Mouse (Mus musculus): ENCODE measurements around the gene Ciao2a. TPM values are rescaled to one million over a fixed set of nuclear protein-coding genes. Genes with fewer than 3 reads are reported as not detected.

Ciao2a gene
- total RNA-seq, 2 experiments from 2014 or later, result 59.4 to 69.3 TPM

Other genes starting within 250 kb of the Ciao2a start
- 1 to 10 TPM; 3.8 to 8.1 TPM for gene Pclaf, start 236.4 kb upstream of the Ciao2a start, total RNA-seq (2021)
- gene Trip4, start 217.8 kb upstream of the Ciao2a start, total RNA-seq (2021), result 10 to 100 TPM; 18.9 to 19.0 TPM
- 10 to 100 TPM; 12.4 to 13.7 TPM for gene Csnk1g1, start 217.7 kb upstream of the Ciao2a start, total RNA-seq (2021)
- 100 to 1,000 TPM; 184 to 201 TPM for gene Ppib, start 66.4 kb upstream of the Ciao2a start, total RNA-seq (2021)
- 1 to 10 TPM in 1 of 2 experiments, under 1 TPM in 1; 0.90 to 1.0 TPM for gene Snx22, start 56.9 kb upstream of the Ciao2a start, total RNA-seq (2021)
- gene Snx1, start within 50 bp of the Ciao2a start, total RNA-seq (2021), result 10 to 100 TPM; 34.1 to 34.4 TPM
- gene Dapk2, start 31.6 kb downstream of the Ciao2a start, total RNA-seq (2021), result 1 to 10 TPM; 6.0 to 6.5 TPM
- 10 to 100 TPM; 44.1 to 48.3 TPM for gene Herc1, start 223.8 kb downstream of the Ciao2a start, total RNA-seq (2021)

Measured in heart, postnatal 14 days (tissue).